ENCODE assay signal across 18 mouse cellular contexts in the genomic region with DNA sequence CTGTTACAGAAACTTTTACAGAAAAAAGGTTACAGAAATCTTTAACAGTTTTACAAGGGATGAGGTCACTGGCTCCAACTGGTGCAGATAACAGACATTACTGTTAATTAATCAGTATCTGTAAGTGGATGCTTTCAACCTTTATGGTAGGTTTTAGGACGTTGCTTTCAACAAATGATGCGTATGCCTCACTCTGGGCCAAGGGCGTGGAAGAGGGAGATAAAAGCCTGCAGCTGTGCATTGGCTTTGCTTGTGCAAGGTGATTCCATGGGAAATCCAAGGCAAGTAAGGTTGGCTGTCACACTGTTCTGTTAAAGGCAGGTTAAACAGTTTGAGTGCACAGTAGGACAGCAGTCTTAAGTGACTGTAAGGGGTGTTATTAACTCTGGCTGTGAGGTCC. TPM values are rescaled to one million over a fixed set of nuclear protein-coding genes. Genes with fewer than 3 reads are reported as not detected.
"Had no signal": no experiment of that assay in that cellular context is flagged by ENCODE, and none has a peak within 500 bp of the region (broad histone marks: within the 10 kb centered on the region; RNA-seq: fewer than 3 reads in every experiment).

No protein-coding gene starts in this region.

- H3K9ac ChIP-seq: lung, embryonic 14.5 days; midbrain, embryonic 12.5 days; neural tube, embryonic 13.5 days; neural tube, embryonic 15.5 days had no signal

- H3K4me1 ChIP-seq: megakaryocyte, embryonic 14.5 days; neural tube, embryonic 15.5 days had no signal

- DNase-seq: lung, adult 18-20 months; lung, embryonic 14.5 days; lung, postnatal 10 days; lung, postnatal 4 days; midbrain, embryonic 14.5 days; retina, postnatal 1 day; right cerebral cortex, adult 18-20 months; right cerebral cortex, postnatal 25 days; right cerebral cortex, postnatal 4 days; spleen, adult 18-20 months had no signal

- H3K4me2 ChIP-seq: lung, embryonic 14.5 days; midbrain, embryonic 12.5 days; neural tube, embryonic 13.5 days; neural tube, embryonic 15.5 days had no signal

- H3K36me3 ChIP-seq: midbrain, embryonic 10.5 days; midbrain, embryonic 12.5 days; neural tube, embryonic 13.5 days; neural tube, embryonic 15.5 days had no signal

- H3K27ac ChIP-seq: midbrain, embryonic 10.5 days; midbrain, embryonic 12.5 days; neural tube, embryonic 13.5 days; neural tube, embryonic 15.5 days had no signal

- ATAC-seq: midbrain, embryonic 16.5 days had no signal

- H3K4me3 ChIP-seq: megakaryocyte, embryonic 14.5 days; midbrain, embryonic 10.5 days; midbrain, embryonic 12.5 days; myocyte; neural tube, embryonic 13.5 days; neural tube, embryonic 15.5 days had no signal

- H3K27me3 ChIP-seq: megakaryocyte, embryonic 14.5 days; neural tube, embryonic 15.5 days had no signal

- H3K9me3 ChIP-seq: megakaryocyte, embryonic 14.5 days; midbrain, embryonic 10.5 days; midbrain, embryonic 12.5 days; neural tube, embryonic 13.5 days; neural tube, embryonic 15.5 days had no signal

RNA-seq across cellular contexts. Expression of a gene that starts 29.6 kb away (rescaled TPM):
- polyA plus RNA-seq: midbrain, embryonic 10.5 days; midbrain, embryonic 12.5 days; midbrain, embryonic 14.5 days; midbrain, embryonic 16.5 days; neural tube, embryonic 11.5 days; neural tube, embryonic 13.5 days; neural tube, embryonic 15.5 days had no signal
